Mouse (Mus musculus): ENCODE results near the gene Rnf38. TPM values are rescaled to one million over a fixed set of nuclear protein-coding genes. Genes with fewer than 3 reads are reported as not detected.

The Rnf38 gene
- total RNA-seq, 2 experiments from 2014 or later = 22.7 to 25.0 TPM

GRCm38 (mm10) chr4:44119410-44120201 is 114.0 kb downstream of the Rnf38 start:
- peak; percentile 25 to 72 for DNase-seq

- DNase-seq = no peak
These were observed 118.5 kb downstream of the Rnf38 start for GRCm38 (mm10) chr4:44115046-44115445.

GRCm38 (mm10) chr4:44113393-44114138 is 120.0 kb downstream of the Rnf38 start:
- no peak for DNase-seq

- peak; percentile 31 to 33 for DNase-seq
These were observed 120.8 kb downstream of the Rnf38 start for GRCm38 (mm10) chr4:44112741-44113140.

- DNase-seq = no peak
These were observed 122.8 kb downstream of the Rnf38 start for GRCm38 (mm10) chr4:44110771-44111170.

- DNase-seq = no peak
These were observed 125.3 kb downstream of the Rnf38 start for GRCm38 (mm10) chr4:44108297-44108696.

GRCm38 (mm10) chr4:44107339-44107738 is 126.2 kb downstream of the Rnf38 start:
- peak; percentile 25 to 52 for DNase-seq

- DNase-seq = peak in 1 of 2 experiments; percentile 11
These were observed 127.2 kb downstream of the Rnf38 start for GRCm38 (mm10) chr4:44106297-44106821.

GRCm38 (mm10) chr4:44104195-44104917 is 129.2 kb downstream of the Rnf38 start:
- peak in 1 of 2 experiments; percentile 26 for DNase-seq

GRCm38 (mm10) chr4:44103620-44104019 is 130.0 kb downstream of the Rnf38 start:
- DNase-seq = no peak

- DNase-seq = no peak
These were observed 135.8 kb downstream of the Rnf38 start for GRCm38 (mm10) chr4:44097576-44098335.

- DNase-seq = no peak
These were observed 139.1 kb downstream of the Rnf38 start for GRCm38 (mm10) chr4:44094475-44094874.

- no peak for DNase-seq
These were observed 141.2 kb downstream of the Rnf38 start for GRCm38 (mm10) chr4:44092359-44092758.

GRCm38 (mm10) chr4:44085566-44085965 is 148.0 kb downstream of the Rnf38 start:
- no peak for DNase-seq

GRCm38 (mm10) chr4:44084602-44085325 is 148.8 kb downstream of the Rnf38 start:
- no peak for DNase-seq

GRCm38 (mm10) chr4:44083945-44084344 is 149.6 kb downstream of the Rnf38 start, which contains the start of gene Gne:
Gene Gne, minus strand, starts transcription at chr4:44084177.
- DNase-seq = peak; percentile 13 to 48

- no peak for DNase-seq
These were observed 155.1 kb downstream of the Rnf38 start for GRCm38 (mm10) chr4:44078358-44078933.
